Mouse (Mus musculus) T-helper 2 cell (primary cell): Measurements from ENCODE around the gene Fsd1.

Experiments used
- in situ Hi-C: fragments of 300-600 bp; cut with MboI, MseI; formaldehyde crosslinking; loops from one replicate; pipeline ENCODE4 v1.15.1; 2025; ENCODE audit warnings: high pct_unique_total_duplicates

Fsd1 gene

DNA sequence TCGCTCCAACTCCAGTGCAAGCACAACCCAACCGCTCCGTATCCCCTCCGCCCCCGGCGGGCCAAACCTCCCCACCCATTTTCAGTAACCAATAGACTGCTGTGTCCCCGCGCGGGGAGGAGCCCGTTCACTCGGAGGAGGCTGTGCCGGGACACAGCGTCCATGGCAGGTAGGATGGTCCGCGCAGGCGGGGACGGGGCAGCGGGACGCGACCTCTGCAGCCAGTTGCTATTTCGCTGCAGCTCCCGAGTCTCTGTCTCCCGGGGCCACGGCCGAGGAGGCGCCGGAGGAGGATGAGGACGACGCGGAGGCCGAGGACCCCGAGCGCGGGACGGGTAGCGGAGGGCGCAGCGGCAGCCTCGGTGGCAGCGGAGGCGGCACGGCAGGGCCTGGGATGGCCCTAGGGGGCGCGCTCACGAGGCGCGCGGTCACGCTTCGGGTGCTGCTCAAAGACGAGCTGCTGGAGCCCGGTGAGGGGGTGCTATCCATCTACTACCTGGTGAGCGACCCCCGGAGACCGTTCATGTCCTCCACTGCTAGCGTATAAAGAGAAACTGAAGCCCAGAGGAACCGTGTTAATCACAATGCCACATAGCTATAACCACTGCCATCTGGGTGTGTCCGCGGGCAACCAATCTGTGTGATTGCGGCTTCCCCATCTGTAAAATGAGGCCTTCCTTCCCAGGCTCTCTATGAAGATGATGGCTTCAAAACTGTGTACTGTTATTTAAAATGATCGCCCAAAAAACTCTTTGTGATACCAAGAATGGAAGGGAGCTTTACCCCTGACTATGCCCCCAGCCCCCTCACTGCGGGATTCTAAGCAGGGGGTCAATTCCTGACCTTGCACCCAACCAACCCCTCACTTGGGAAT is 23.0 kb downstream of the Fsd1 start:
- in situ Hi-C loops, result loop anchor here (5.0 to 25.0 kb wide), 3 partner anchors 1278 to 1867 kb away; partner anchors contain the start of gene Vav1

- in situ Hi-C loops, result loop anchor here (5.0 to 25.0 kb wide), 3 partner anchors 1277 to 1868 kb away; partner anchors contain the start of gene Vav1
Observed at GRCm38 (mm10) chr17:56009962-56010240, 23.6 kb downstream of the Fsd1 start.

DNA sequence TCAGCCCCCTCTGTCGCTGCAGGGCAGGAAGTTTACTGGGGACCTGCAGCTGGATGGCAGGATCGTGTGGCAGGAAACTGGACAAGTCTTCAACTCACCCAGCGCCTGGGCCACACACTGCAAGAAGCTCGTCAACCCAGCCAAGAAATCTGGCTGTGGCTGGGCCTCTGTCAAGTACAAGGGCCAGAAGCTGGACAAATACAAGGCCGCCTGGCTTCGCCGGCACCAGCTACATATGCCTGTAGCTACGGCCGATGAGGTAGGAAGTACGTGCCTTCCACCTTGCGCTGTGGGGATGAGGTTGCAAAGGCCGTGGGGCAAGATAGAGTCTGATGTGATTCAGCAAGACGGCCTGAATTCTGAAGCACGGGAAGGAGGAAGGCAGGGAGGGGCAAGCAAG is 23.9 kb downstream of the Fsd1 start:
- in situ Hi-C loops, result loop anchor here (25.0 kb wide), 1 partner anchor 1277 kb away; the partner anchor contains the start of gene Vav1

DNA sequence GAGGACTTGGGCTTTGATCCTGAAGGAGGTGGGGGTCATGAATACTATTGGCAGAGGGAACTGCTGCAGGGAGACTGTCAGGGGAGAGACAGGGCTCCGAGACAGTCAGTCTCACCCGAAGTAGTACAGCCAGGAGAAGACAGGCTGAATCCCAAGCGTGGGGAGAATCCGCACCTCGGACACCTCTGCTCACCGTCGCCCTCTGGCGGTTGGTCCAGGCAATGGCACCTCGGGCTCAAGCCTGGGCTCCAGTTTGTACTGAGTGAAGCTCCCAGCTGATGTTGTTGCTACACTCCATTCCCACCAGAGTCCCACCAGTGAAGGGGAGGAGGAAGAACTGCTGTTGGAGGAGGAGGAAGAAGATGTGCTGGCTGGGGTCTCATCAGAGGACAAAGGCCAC is 24.4 kb downstream of the Fsd1 start:
- in situ Hi-C loops, result loop anchor here (25.0 kb wide), 1 partner anchor 1277 kb away; the partner anchor contains the start of gene Vav1

- in situ Hi-C loops, result loop anchor here (25.0 kb wide), 1 partner anchor 1276 kb away; the partner anchor contains the start of gene Vav1
Observed at GRCm38 (mm10) chr17:56011441-56011840, 25.1 kb downstream of the Fsd1 start.

DNA sequence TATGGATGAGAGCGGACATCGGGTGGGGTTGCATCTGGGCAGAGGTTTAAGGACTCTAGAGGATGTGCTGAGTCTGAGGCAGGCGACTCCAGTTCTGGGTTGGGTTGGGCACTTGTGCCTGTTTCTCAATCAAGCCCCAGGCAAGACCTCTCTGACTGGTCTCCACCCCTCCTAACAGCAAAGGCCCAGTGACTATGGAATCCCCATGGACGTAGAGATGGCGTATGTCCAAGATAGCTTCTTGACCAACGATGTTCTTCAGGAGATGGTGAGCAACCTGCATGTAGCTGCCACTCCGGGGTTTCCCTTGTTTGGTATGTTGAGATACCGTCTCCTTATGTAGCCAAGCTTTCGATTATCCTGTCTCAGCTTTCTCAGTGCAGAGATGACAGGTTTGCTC is 29.0 kb downstream of the Fsd1 start:
- in situ Hi-C loops, result loop anchor here (25.0 kb wide), 1 partner anchor 1272 kb away; the partner anchor contains the start of gene Vav1

GRCm38 (mm10) chr17:56016382-56016781 is 30.1 kb downstream of the Fsd1 start:
- in situ Hi-C loops, result loop anchor here (25.0 kb wide), 1 partner anchor 1271 kb away; the partner anchor contains the start of gene Vav1

- in situ Hi-C loops, result loop anchor here (25.0 kb wide), 1 partner anchor 1270 kb away; the partner anchor contains the start of gene Vav1
Observed at GRCm38 (mm10) chr17:56016793-56017785, 30.8 kb downstream of the Fsd1 start.

DNA sequence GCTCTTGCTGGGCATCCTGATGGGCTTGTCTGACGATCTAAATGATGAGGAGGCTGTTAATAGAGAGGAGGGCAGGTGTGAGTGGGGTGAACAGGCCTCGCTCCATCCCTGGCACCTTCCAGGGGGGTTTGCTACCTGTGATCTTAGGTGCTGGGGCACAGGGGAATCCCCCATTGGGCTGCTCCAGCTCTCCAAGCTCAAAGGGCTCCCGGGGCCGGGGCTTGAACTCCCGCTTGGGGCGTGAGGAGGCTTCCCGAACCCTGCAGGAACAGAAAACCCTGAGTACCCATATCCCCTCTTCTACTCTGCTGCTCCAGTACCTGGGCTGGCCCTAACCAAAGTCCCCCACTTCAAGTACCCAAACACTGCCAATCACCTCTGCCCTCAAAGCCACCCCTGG is 31.5 kb downstream of the Fsd1 start:
- in situ Hi-C loops, result loop anchor here (25.0 kb wide), 1 partner anchor 1269 kb away; the partner anchor contains the start of gene Vav1

DNA sequence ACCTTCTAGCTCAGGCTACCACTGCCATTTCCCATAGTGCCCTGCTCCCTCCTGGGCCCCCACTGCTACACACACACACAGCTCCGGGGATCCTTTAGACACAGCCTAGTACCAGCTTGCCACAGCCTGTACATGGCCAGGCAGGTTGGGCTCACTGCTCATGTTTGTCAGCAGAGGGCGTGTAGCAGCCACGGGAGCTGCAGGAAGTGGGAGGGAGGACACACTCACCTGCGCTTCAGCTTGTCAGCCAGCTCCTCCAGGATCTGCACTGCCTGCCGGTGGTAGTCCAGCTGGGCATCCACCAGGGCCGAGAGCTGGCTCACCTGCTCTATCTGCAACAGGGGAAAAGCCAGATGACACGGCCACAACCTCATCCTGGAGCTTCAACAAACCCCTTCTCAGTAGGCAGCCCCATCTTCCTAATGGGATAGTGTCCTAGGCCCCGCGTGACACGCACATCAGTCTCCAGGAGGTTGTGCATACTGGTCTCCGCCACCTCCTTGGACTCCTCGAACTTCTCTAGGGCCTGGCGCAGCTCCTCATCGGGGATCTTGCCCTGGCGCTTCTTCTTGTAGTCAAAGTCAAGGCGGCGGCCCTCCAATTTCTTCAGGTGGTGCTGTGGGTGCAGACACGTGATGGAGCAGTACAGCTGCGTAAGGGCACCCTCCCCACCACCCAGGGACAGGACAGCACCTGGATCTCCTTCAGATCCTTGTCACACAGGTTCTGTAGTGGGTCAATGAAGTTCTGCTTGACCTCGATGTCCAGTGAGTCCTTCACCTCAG is 32.2 kb downstream of the Fsd1 start:
- in situ Hi-C loops, result loop anchor here (25.0 kb wide), 1 partner anchor 1269 kb away; the partner anchor contains the start of gene Vav1

DNA sequence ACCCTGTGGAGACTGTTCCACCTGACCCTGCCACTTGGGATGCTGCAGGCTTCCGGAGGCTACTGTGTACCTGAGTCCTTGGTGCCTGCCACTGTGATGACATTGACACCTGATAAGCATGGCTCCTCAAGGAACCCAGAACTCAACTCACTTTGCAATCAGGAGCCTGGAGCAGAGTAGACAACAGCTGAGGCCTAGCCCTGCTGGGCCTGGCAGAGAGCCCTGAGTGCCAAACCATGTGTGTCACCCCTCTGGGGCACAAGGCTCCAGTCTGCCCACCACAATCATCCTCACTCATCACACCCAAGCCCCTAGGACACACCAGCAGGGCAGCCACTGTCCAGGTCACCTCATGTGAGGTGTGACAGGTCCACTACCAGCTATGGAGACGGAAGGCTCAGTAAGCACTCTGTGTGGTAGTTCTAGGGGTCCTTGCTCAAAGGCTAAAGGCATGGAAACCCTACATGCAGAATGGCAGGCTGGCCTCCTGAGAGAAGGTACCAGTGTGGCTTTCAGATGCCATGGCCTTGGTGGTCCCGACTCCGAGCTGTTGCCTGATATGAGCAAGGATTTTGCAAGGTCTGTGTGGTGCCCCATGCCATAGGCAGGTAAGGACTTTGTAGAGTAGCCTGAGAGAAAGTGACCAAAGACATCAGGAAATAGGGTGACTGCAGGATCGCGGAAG is 34.2 kb downstream of the Fsd1 start:
- in situ Hi-C loops, result loop anchor here (25.0 kb wide), 1 partner anchor 1267 kb away; the partner anchor contains the start of gene Vav1

GRCm38 (mm10) chr17:56021161-56021910 is 35.0 kb downstream of the Fsd1 start:
- in situ Hi-C loops, result loop anchor here (25.0 kb wide), 1 partner anchor 1266 kb away; the partner anchor contains the start of gene Vav1

DNA sequence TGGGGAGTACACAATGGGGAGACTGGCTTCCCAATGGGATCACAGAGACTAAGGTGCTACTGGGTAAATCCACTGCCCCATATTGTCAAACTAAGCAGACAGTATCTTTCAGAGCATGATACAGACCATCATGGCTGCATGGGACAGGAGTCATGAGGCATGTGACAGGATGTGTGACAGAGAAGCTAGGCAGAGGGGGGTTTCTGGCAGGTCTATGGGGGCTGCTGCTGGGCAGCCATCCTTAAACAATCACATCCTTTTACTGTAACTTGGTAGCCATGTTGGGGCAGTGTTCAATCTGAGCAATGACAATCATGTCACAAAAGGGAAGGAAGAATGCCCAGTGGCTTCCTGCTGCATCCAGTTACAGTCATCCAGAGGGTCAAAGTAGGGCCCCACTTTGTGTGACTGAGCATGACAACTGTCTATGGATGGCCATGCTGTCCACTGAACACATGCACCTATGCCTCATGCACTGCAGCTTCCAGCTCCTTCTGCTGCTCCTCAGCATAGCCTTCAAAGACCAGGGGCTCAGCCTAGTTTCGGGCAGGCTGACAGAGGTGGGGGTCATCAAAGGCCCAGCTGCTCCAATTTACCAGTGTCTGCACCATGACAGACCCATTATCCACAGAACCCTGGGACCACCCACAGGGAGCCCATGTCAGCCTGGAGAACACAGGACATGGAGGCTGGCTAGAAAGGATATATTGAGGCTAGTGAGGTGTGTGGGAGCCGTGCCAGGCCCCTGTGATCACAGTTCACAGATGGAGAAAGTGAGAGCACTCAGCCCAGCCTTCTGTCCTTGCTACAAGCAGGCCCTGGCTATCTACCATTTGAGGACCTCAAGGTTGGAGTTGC is 36.1 kb downstream of the Fsd1 start:
- in situ Hi-C loops, result loop anchor here (25.0 kb wide), 1 partner anchor 1265 kb away; the partner anchor contains the start of gene Vav1

- in situ Hi-C loops, result loop anchor here (25.0 kb wide), 1 partner anchor 1264 kb away; the partner anchor contains the start of gene Vav1
Observed at GRCm38 (mm10) chr17:56022989-56023290, 36.6 kb downstream of the Fsd1 start.

DNA sequence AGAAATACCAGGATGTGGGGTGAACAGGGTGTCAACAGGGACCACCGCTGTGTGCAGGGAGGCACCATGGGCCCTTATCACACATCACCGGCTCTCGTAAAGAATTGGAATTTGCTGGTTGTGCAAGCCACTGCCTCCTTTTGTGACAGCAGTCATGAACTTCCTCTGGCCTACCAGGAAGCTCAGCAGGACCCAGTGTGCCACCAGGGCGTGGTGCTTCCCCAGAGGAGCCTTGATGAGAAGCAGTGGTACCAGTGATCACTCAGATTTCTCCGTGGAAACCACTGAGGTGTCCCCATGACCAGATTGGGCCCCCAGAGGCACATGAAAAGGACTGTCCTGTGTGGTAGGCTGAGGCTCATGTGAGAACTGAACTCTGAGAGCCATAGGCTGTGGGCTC is 37.1 kb downstream of the Fsd1 start:
- in situ Hi-C loops, result loop anchor here (25.0 kb wide), 1 partner anchor 1264 kb away; the partner anchor contains the start of gene Vav1

DNA sequence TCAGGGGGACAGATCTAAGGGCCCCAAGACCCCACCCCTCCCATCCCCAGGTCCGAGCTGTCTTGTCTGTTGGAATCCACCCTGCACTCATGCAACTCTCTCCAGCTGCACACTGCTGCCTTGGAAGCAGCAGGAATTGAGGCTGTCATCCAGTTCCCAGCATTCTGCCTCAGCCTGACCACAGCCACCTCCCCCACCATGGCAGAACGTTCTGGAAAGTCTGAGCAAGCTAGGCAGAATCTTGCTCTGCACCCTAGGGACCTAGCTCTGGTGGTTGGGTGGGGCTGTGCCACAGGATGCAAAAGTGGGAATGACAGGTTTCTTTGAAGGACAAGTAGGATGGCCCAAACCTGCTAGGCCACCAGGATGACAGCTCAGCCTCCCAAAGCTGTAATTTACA is 38.2 kb downstream of the Fsd1 start:
- in situ Hi-C loops, result loop anchor here (25.0 kb wide), 1 partner anchor 1263 kb away; the partner anchor contains the start of gene Vav1

DNA sequence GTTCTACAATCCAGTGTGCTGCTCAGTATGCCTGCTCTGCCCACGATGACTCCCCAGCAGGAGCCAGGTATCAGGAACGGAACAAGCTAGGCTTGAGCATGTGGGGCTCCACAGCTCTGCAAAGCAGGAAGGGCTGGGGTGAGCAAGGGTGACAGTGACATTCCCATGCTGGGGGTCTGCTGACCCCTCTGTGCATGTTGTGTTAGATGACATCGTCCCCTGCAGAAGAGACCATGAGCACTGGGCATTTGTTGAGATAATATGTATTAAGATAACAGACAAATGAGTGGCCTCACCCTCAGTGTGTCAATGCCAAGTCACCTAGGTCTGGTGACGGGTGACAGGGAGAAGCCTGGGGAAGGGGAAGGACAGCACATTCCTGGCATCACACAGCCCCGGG is 38.6 kb downstream of the Fsd1 start:
- in situ Hi-C loops, result loop anchor here (25.0 kb wide), 1 partner anchor 1262 kb away; the partner anchor contains the start of gene Vav1

- in situ Hi-C loops, result no loop called here
Observed at GRCm38 (mm10) chr17:56026303-56026702, 40.0 kb downstream of the Fsd1 start.
